8 mouse cellular contexts compared by ENCODE assay signal in genomic region chr11:117534912-117535311, GRCm38 (mm10). TPM values are rescaled to one million over a fixed set of nuclear protein-coding genes. Genes with fewer than 3 reads are reported as not detected.
DNase-seq lines count a peak whose midpoint lies in the region; ATAC-seq and TF ChIP-seq lines count a peak whose summit lies in the region.

No protein-coding gene starts in this region.

- no peaks in the 10 kb centered on the region for H3K36me3 ChIP-seq in forebrain, embryonic 14.5 days (ENCODE audit: control insufficient read depth, insufficient read depth, low read length)
- H3K36me3 ChIP-seq in forebrain, embryonic 11.5 days (ENCODE audit: control insufficient read depth, insufficient read depth, low read length): no peaks in the 10 kb centered on the region
- H3K36me3 ChIP-seq in hindbrain, postnatal 0 days (ENCODE audit: insufficient read depth, low read length): no peaks in the 10 kb centered on the region

- no peaks in the 10 kb centered on the region for H3K9me3 ChIP-seq in forebrain, embryonic 14.5 days (replicated peaks; ENCODE audit: control insufficient read depth, low read length)
- H3K9me3 ChIP-seq in forebrain, embryonic 11.5 days (ENCODE audit: control insufficient read depth, low read length): no peaks in the 10 kb centered on the region
- H3K9me3 ChIP-seq in hindbrain, postnatal 0 days (ENCODE audit: low read length): no peaks in the 10 kb centered on the region

- DNase-seq in forebrain, embryonic 14.5 days (ENCODE audit: low spot score): peak; percentile 75
- no peak for DNase-seq in forebrain, embryonic 11.5 days (ENCODE audit: low spot score)
- peak; percentile 65 for DNase-seq in adrenal gland, adult 2 months
- peak; percentile 33 to 57 for DNase-seq in frontal cortex, postnatal 10 days (ENCODE audit: low spot score in 2 of 2)
- DNase-seq in hindbrain, postnatal 0 days (ENCODE audit: low spot score): peak; percentile 66
- peak; percentile 87 for DNase-seq in lung, postnatal 10 days
- no peak for DNase-seq in thymus, postnatal 25 days
- DNase-seq in spleen, postnatal 4 days (ENCODE audit: low spot score in 2 of 2): no peak

- peak; percentile 71; the same call in 1 of the 2 replicates for ATAC-seq in forebrain, embryonic 14.5 days
- no peak for ATAC-seq in forebrain, embryonic 11.5 days (replicated peaks; ENCODE audit: low FRiP score)
- peak; percentile 35; the same call in 1 of the 2 replicates for ATAC-seq in hindbrain, postnatal 0 days

- no peak for TF ChIP-seq CTCF in hindbrain, postnatal 0 days (IDR thresholded peaks at IDR 0.05; ENCODE audit: low read depth)

- H3K27ac ChIP-seq in forebrain, embryonic 14.5 days (ENCODE audit: low read depth, low read length): peak overlapping the region; percentile 28; the same call in 1 of the 2 replicates
- H3K27ac ChIP-seq in forebrain, embryonic 11.5 days (ENCODE audit: low read depth, low read length): no peak overlapping the region
- H3K27ac ChIP-seq in hindbrain, postnatal 0 days: peak overlapping the region; percentile 15; the same call in 1 of the 2 replicates

- H3K4me3 ChIP-seq in forebrain, embryonic 14.5 days (ENCODE audit: low read depth, low read length): no peak overlapping the region
- H3K4me3 ChIP-seq in forebrain, embryonic 11.5 days (ENCODE audit: low read depth, low read length): no peak overlapping the region
- H3K4me3 ChIP-seq in hindbrain, postnatal 0 days (ENCODE audit: low read length): no peak overlapping the region

- H3K9ac ChIP-seq in forebrain, embryonic 14.5 days (ENCODE audit: low read length): no peak overlapping the region
- H3K9ac ChIP-seq in forebrain, embryonic 11.5 days (ENCODE audit: low read length): no peak overlapping the region
- H3K9ac ChIP-seq in hindbrain, postnatal 0 days (replicated peaks; ENCODE audit: low read length): no peak overlapping the region

- H3K4me2 ChIP-seq in forebrain, embryonic 14.5 days (ENCODE audit: low read length): no peak overlapping the region
- H3K4me2 ChIP-seq in forebrain, embryonic 11.5 days (ENCODE audit: low read depth, low read length, severe bottlenecking): no peak overlapping the region
- no peak overlapping the region for H3K4me2 ChIP-seq in hindbrain, postnatal 0 days (ENCODE audit: low read depth, low read length)

- H3K27me3 ChIP-seq in forebrain, embryonic 14.5 days (replicated peaks; ENCODE audit: control insufficient read depth, insufficient read depth, low read length): no peaks in the 10 kb centered on the region
- no peaks in the 10 kb centered on the region for H3K27me3 ChIP-seq in forebrain, embryonic 11.5 days (ENCODE audit: control insufficient read depth, insufficient read depth, low read length)
- no peaks in the 10 kb centered on the region for H3K27me3 ChIP-seq in hindbrain, postnatal 0 days (ENCODE audit: insufficient read depth, low read length)

- peaks cover 22% of the 10 kb centered on the region for H3K4me1 ChIP-seq in forebrain, embryonic 14.5 days (ENCODE audit: control insufficient read depth, insufficient read depth, low read length)
- H3K4me1 ChIP-seq in forebrain, embryonic 11.5 days (replicated peaks; ENCODE audit: control insufficient read depth, insufficient read depth, low read length): peaks cover 6% of the 10 kb centered on the region; the same call in 1 of the 2 replicates
- 0 out of 2 replicates have a peak, but pooled peaks cover 13% of the 10 kb centered on the region for H3K4me1 ChIP-seq in hindbrain, postnatal 0 days (ENCODE audit: insufficient read depth, low read length)

- WGBS in forebrain, embryonic 14.5 days: 30% methylated on average over 10 of the region's 10 CpGs
- WGBS in forebrain, embryonic 11.5 days: 85% methylated on average over 10 of the region's 10 CpGs
- 44% methylated on average over 10 of the region's 10 CpGs for WGBS in hindbrain, postnatal 0 days

RNA-seq across cellular contexts. Expression of gene Gm11733, which starts 50.7 kb away (rescaled TPM):
- polyA plus RNA-seq in forebrain, embryonic 14.5 days (2014; fragmentation: Nextera tagmentation; extraction: Ambion mirVana): 0.09 and 0.11 TPM in 2 replicates
- not detected in 2 replicates for polyA plus RNA-seq in forebrain, embryonic 11.5 days (2014; fragmentation: Nextera tagmentation; extraction: Ambion mirVana)
- not detected for total RNA-seq in adrenal gland, adult 2 months (2021)
- polyA plus RNA-seq in adrenal gland, adult 2 months (2012; rRNA removed): not detected in 2 replicates
- total RNA-seq in hindbrain, postnatal 0 days (2014; rRNA removed): 0.10 TPM in 1 of 2 replicates, not detected in the other
- polyA plus RNA-seq in hindbrain, postnatal 0 days (2015; fragmentation: Nextera tagmentation; extraction: Ambion mirVana): 0.13 TPM in 1 of 2 replicates, not detected in the other

Comparison
In these comparisons a context has a peak if more than half of its experiments do, and no peak if none do; other contexts are left out.
1. DNase-seq: peak in forebrain, embryonic 14.5 days (single experiment), adrenal gland, adult 2 months (single experiment), frontal cortex, postnatal 10 days (2 of 2), hindbrain, postnatal 0 days (single experiment) and lung, postnatal 10 days (single experiment); none in forebrain, embryonic 11.5 days (single experiment), thymus, postnatal 25 days (single experiment) and spleen, postnatal 4 days (0 of 2).